Mouse (Mus musculus): ENCODE results near the gene Olfr406. TPM values are rescaled to one million over a fixed set of nuclear protein-coding genes. Genes with fewer than 3 reads are reported as not detected.

Olfr406 gene
- not detected in 2 replicates for polyA plus RNA-seq (2015; fragmentation: Nextera tagmentation; extraction: Ambion mirVana)

DNA sequence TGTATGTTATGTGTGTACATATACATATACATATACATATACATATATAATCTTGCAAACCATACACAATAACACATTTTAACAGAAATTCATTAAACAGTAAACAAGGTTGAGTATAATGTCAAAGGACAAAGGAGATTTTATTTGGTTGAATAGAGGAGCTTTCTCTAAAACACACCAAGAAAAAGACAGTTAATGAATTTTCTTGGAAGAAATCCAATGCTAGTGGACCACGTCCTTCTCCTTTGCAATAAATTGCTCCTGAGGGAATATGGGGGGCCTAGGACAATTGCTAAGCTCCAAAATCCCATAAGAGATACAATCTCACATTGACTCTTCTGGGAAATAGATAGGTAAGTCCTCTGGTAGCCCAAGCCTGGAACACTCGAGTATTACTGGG lies at the start of gene Olfr406:
TSS of gene Olfr406 (plus strand) at position 301 of the 400 bp plus-strand sequence.
- Histone ChIP-seq H3K27ac (no peak within 1 kb of the TSS), H3K4me1 (no peaks in the 10 kb centered on the region), H3K27me3 (no peaks in the 10 kb centered on the region), H3K4me3 (replicated peaks) (no peak within 1 kb of the TSS), H3K4me2 (no peak within 1 kb of the TSS), H3K36me3 (no peaks in the 10 kb centered on the region), H3K9ac (no peak within 1 kb of the TSS), H3K9me3 (replicated peaks) (no peaks in the 10 kb centered on the region; the same call in 1 of the 2 replicates)
- WGBS = 59% methylated on average over 2 of the region's 2 CpGs
- ATAC-seq (replicated peaks; ENCODE audit: low FRiP score) = no peak

DNA sequence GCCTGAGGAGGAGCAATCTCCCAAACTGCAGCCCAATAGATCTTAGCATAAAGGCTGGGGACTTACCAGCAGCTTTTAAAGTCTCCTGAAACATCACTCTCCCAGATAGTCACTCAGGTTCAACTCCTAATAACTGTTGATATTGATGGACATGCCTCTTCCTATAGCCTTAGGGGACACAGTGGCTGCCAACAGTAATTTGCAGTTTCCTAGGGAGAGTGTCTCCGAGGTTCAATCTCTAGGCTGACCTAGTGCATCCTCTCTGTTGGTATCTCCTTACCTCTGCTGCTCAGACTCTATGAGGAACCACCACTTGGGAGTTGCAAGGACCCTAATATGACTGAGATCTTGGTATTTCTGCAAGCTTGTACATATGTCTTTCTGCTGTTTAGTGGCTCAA lies 48.3 kb upstream of the Olfr406 start, which contains the start of gene Olfr43:
TSS of gene Olfr43 (minus strand) at position 101 of the 400 bp plus-strand sequence.
- Histone ChIP-seq H3K9me3 (replicated peaks) (no peaks in the 10 kb centered on the region), H3K36me3 (no peaks in the 10 kb centered on the region), H3K4me2 (no peak within 1 kb of the TSS), H3K27me3 (no peaks in the 10 kb centered on the region), H3K27ac (no peak within 1 kb of the TSS), H3K4me3 (replicated peaks) (no peak within 1 kb of the TSS), H3K9ac (no peak within 1 kb of the TSS), H3K4me1 (no peaks in the 10 kb centered on the region)
- WGBS = 62% methylated on average over 1 of the region's 1 CpGs
- no peak for ATAC-seq (replicated peaks; ENCODE audit: low FRiP score)

DNA sequence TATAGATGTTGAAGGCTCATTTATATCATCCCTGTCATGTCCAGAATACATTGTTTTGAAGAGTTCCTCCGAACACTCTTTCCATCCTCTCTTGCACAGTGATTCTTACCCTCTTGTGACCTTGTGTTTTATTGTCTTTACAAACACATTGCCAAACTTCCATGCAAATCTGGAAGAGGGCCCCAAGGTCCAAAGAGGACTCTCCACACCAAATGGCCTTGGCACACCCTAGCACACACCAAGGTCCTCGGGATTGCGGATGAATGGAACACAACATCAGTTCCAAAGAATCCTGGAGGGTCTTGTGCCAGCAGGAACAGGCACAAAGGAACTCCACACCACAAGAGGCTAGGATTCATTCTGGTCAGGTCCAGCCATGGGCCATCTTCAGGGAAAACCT lies 18.4 kb upstream of the Olfr406 start:
- 94% methylated on average over 3 of the region's 3 CpGs for WGBS
- Histone ChIP-seq H3K27me3 (no peaks in the 10 kb centered on the region), H3K27ac (no peak overlapping the region), H3K9me3 (replicated peaks) (no peaks in the 10 kb centered on the region), H3K4me1 (no peaks in the 10 kb centered on the region), H3K36me3 (no peaks in the 10 kb centered on the region), H3K9ac (no peak overlapping the region), H3K4me2 (no peak overlapping the region), H3K4me3 (replicated peaks) (no peak overlapping the region)
- no peak for ATAC-seq (replicated peaks; ENCODE audit: low FRiP score)

DNA sequence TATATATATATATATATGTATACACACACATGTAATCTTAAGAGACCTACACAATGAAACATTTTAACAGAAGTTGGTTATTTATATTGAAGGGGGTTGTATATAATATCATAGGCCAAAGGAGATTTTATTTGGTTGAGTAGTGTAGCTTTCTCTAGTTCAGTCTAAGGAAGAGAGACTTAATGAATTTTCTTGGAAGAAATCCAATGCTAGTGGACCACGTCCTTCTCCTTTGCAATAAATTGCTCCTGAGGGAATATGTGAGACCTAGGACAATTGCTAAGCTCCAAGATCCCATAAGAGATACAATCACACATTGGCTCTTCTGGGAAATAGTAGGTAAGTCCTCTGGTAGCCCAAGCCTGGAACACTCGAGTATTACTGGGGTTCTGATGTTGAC lies 23.8 kb downstream of the Olfr406 start, which contains the start of gene Olfr59:
TSS of gene Olfr59 (plus strand) at position 301 of the 400 bp plus-strand sequence.
- 58% methylated on average over 2 of the region's 2 CpGs for WGBS
- ATAC-seq (replicated peaks; ENCODE audit: low FRiP score) = no peak
- H3K36me3 ChIP-seq = no peaks in the 10 kb centered on the region

DNA sequence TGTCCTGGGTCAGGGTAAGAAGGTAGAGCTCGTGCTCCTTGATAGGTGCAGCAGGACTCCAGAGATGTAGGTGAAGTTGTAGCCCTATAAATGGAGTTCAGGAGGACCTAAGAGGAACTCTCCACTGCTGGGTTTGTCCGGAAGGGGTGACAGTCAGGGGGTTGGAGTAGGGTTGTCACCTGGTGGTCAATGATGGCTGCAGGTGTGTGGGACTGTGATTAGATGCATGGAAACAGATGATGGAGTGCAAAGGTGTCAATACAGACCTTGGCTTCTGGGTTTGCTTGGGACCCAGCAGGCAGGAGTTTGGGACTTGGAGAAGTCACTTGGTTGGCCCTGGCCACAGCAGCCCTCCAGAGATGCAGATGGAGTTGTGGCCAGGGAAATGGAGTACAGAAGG lies 27.6 kb downstream of the Olfr406 start:
- H3K27ac ChIP-seq = no peak overlapping the region
- H3K36me3 ChIP-seq = no peaks in the 10 kb centered on the region
- H3K9ac ChIP-seq = no peak overlapping the region
- H3K27me3 ChIP-seq = no peaks in the 10 kb centered on the region
- H3K9me3 ChIP-seq (replicated peaks) = no peaks in the 10 kb centered on the region
- no peaks in the 10 kb centered on the region for H3K4me1 ChIP-seq
- 86% methylated on average over 2 of the region's 2 CpGs for WGBS
- ATAC-seq (replicated peaks; ENCODE audit: low FRiP score) = no peak
- no peak overlapping the region for H3K4me2 ChIP-seq
- H3K4me3 ChIP-seq (replicated peaks) = no peak overlapping the region

More for the DNA sequence above, 23.8 kb downstream of the Olfr406 start, which contains the start of gene Olfr59:
- Histone ChIP-seq H3K9me3 (replicated peaks) (0 out of 2 replicates have a peak, but pooled peaks cover 9% of the 10 kb centered on the region), H3K4me1 (no peaks in the 10 kb centered on the region), H3K27me3 (no peaks in the 10 kb centered on the region), H3K4me3 (replicated peaks) (no peak within 1 kb of the TSS), H3K4me2 (no peak within 1 kb of the TSS), H3K27ac (no peak within 1 kb of the TSS), H3K9ac (no peak within 1 kb of the TSS)

Other genes starting within 250 kb of the Olfr406 start
- not detected in 2 replicates for gene Olfr139, start 203.3 kb upstream of the Olfr406 start, polyA plus RNA-seq (2015; fragmentation: Nextera tagmentation; extraction: Ambion mirVana)
- not detected in 2 replicates for gene Olfr399, start 203.2 kb upstream of the Olfr406 start, polyA plus RNA-seq (2015; fragmentation: Nextera tagmentation; extraction: Ambion mirVana)
- 0.05 TPM in 1 of 2 replicates, not detected in the other for gene Zfp616, start 189.9 kb upstream of the Olfr406 start, polyA plus RNA-seq (2015; fragmentation: Nextera tagmentation; extraction: Ambion mirVana)
- gene Olfr401, start 146.1 kb upstream of the Olfr406 start, polyA plus RNA-seq (2015; fragmentation: Nextera tagmentation; extraction: Ambion mirVana) = not detected in 2 replicates
- not detected in 2 replicates for gene Olfr402, start 106.3 kb upstream of the Olfr406 start, polyA plus RNA-seq (2015; fragmentation: Nextera tagmentation; extraction: Ambion mirVana)
- gene Olfr403, start 73.6 kb upstream of the Olfr406 start, polyA plus RNA-seq (2015; fragmentation: Nextera tagmentation; extraction: Ambion mirVana) = not detected in 2 replicates
- not detected in 2 replicates for gene Olfr43, start 48.4 kb upstream of the Olfr406 start, polyA plus RNA-seq (2015; fragmentation: Nextera tagmentation; extraction: Ambion mirVana)
- not detected in 2 replicates for gene Olfr59, start 23.9 kb downstream of the Olfr406 start, polyA plus RNA-seq (2015; fragmentation: Nextera tagmentation; extraction: Ambion mirVana)
- gene Olfr410, start 78.2 kb downstream of the Olfr406 start, polyA plus RNA-seq (2015; fragmentation: Nextera tagmentation; extraction: Ambion mirVana) = not detected in 2 replicates
- not detected in 2 replicates for gene Olfr411, start 92.8 kb downstream of the Olfr406 start, polyA plus RNA-seq (2015; fragmentation: Nextera tagmentation; extraction: Ambion mirVana)
- gene Olfr412, start 102.3 kb downstream of the Olfr406 start, polyA plus RNA-seq (2015; fragmentation: Nextera tagmentation; extraction: Ambion mirVana) = not detected in 2 replicates

All from kidney, embryonic 15.5 days (tissue).